Mouse (Mus musculus): ENCODE results near the gene Mthfd1l. TPM values are rescaled to one million over a fixed set of nuclear protein-coding genes. Genes with fewer than 3 reads are reported as not detected.

Mthfd1l gene
- polyA plus RNA-seq, 1 experiment from 2014 or later = 14.6 TPM

- Histone ChIP-seq H3K4me2 (no peak overlapping the region), H3K4me1 (0 out of 2 replicates have a peak, but pooled peaks cover 5% of the 10 kb centered on the region), H3K36me3 (no peaks in the 10 kb centered on the region), H3K9ac (no peak overlapping the region), H3K27ac (no peak overlapping the region), H3K4me3 (replicated peaks) (no peak overlapping the region), H3K27me3 (replicated peaks) (no peaks in the 10 kb centered on the region), H3K9me3 (no peaks in the 10 kb centered on the region)
- 92% methylated on average over 4 of the region's 4 CpGs for WGBS
- no peak for ATAC-seq (ENCODE audit: insufficient read depth, low FRiP score, low read depth)
These were observed 77.3 kb downstream of the Mthfd1l start for GRCm38 (mm10) chr10:4050236-4050635.

- Histone ChIP-seq H3K9me3 (no peaks in the 10 kb centered on the region), H3K4me1 (no peaks in the 10 kb centered on the region), H3K9ac (no peak overlapping the region), H3K27me3 (replicated peaks) (no peaks in the 10 kb centered on the region), H3K36me3 (no peaks in the 10 kb centered on the region), H3K4me3 (replicated peaks) (no peak overlapping the region), H3K27ac (no peak overlapping the region), H3K4me2 (no peak overlapping the region)
- 83% methylated on average over 4 of the region's 4 CpGs for WGBS
- ATAC-seq (ENCODE audit: insufficient read depth, low FRiP score, low read depth) = no peak
These were observed 79.8 kb downstream of the Mthfd1l start for GRCm38 (mm10) chr10:4052711-4053110.

- H3K27me3 ChIP-seq (replicated peaks) = no peaks in the 10 kb centered on the region
- ATAC-seq (ENCODE audit: insufficient read depth, low FRiP score, low read depth) = no peak
- H3K4me1 ChIP-seq = no peaks in the 10 kb centered on the region
- no peaks in the 10 kb centered on the region for H3K36me3 ChIP-seq
- no peak overlapping the region for H3K4me2 ChIP-seq
- no peaks in the 10 kb centered on the region for H3K9me3 ChIP-seq
- 77% methylated on average over 19 of the region's 19 CpGs for WGBS
- no peak overlapping the region for H3K27ac ChIP-seq
- H3K9ac ChIP-seq = no peak overlapping the region
- H3K4me3 ChIP-seq (replicated peaks) = no peak overlapping the region
These were observed 80.6 kb downstream of the Mthfd1l start for GRCm38 (mm10) chr10:4053278-4054061.

DNA sequence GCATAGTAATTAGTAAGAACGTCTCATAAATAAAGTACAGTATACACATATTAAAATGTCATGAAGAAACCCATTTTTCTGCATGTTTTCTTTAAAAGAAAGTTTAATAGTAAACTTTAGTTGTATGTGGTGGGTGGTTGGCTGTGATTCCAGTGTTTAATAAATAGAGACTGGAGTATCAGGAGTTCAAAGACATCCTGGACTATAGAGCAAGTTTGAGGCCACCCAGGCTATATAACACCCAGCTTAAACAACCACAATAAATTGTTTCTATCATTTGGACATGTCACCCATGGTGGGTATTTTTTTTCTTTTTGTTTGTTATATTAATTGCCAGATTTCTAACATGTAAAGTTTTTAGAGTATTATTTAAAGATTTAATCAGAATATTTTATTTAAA, 81.7 kb downstream of the Mthfd1l start:
- H3K4me2 ChIP-seq = no peak overlapping the region
- H3K27ac ChIP-seq = no peak overlapping the region
- no peak overlapping the region for H3K9ac ChIP-seq
- no peaks in the 10 kb centered on the region for H3K27me3 ChIP-seq (replicated peaks)
- 72% methylated on average over 1 of the region's 1 CpGs for WGBS
- ATAC-seq (ENCODE audit: insufficient read depth, low FRiP score, low read depth) = no peak
- H3K9me3 ChIP-seq = no peaks in the 10 kb centered on the region
- H3K4me1 ChIP-seq = no peaks in the 10 kb centered on the region
- no peaks in the 10 kb centered on the region for H3K36me3 ChIP-seq
- no peak overlapping the region for H3K4me3 ChIP-seq (replicated peaks)

GRCm38 (mm10) chr10:4057397-4057796, 84.5 kb downstream of the Mthfd1l start:
- H3K27ac ChIP-seq = no peak overlapping the region
- no peak overlapping the region for H3K4me2 ChIP-seq

DNA sequence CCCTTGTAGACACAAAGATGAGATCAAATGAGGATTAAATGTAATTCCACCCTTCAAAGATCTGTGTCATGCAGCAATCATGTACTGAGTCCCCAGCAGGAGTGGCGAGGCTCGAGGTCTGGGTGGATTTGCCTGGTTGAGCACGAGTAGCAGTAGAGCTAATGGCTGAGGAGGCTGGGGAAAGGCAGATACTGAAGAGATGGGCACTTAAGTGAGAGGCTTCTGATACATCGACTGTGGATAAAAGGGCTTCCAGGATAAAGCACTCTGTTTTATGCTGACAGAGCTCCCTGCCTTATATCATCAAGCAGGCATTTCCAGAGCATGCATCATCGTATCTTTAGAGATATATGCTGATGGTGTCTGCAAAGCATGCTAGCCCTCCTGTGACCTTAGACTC, 84.9 kb downstream of the Mthfd1l start:
- Histone ChIP-seq H3K4me2 (no peak overlapping the region), H3K27ac (no peak overlapping the region), H3K4me3 (replicated peaks) (no peak overlapping the region), H3K9me3 (no peaks in the 10 kb centered on the region), H3K4me1 (peaks cover 5% of the 10 kb centered on the region), H3K9ac (no peak overlapping the region), H3K27me3 (replicated peaks) (no peaks in the 10 kb centered on the region), H3K36me3 (no peaks in the 10 kb centered on the region)
- ATAC-seq (ENCODE audit: insufficient read depth, low FRiP score, low read depth) = no peak
- 69% methylated on average over 5 of the region's 5 CpGs for WGBS

More at GRCm38 (mm10) chr10:4057397-4057796, 84.5 kb downstream of the Mthfd1l start:
- Histone ChIP-seq H3K4me1 (peaks cover 5% of the 10 kb centered on the region), H3K4me3 (replicated peaks) (no peak overlapping the region), H3K36me3 (no peaks in the 10 kb centered on the region), H3K27me3 (replicated peaks) (no peaks in the 10 kb centered on the region), H3K9me3 (no peaks in the 10 kb centered on the region), H3K9ac (no peak overlapping the region)
- 91% methylated on average over 3 of the region's 3 CpGs for WGBS
- ATAC-seq (ENCODE audit: insufficient read depth, low FRiP score, low read depth) = no peak

GRCm38 (mm10) chr10:4061071-4061987, 88.4 kb downstream of the Mthfd1l start:
- no peaks in the 10 kb centered on the region for H3K9me3 ChIP-seq
- 45% methylated on average over 11 of the region's 11 CpGs for WGBS

GRCm38 (mm10) chr10:4063537-4063936, 90.6 kb downstream of the Mthfd1l start:
- Histone ChIP-seq H3K9me3 (no peaks in the 10 kb centered on the region), H3K27me3 (replicated peaks) (no peaks in the 10 kb centered on the region), H3K27ac (no peak overlapping the region), H3K9ac (no peak overlapping the region), H3K4me1 (peaks cover 5% of the 10 kb centered on the region), H3K4me2 (no peak overlapping the region), H3K4me3 (replicated peaks) (no peak overlapping the region), H3K36me3 (no peaks in the 10 kb centered on the region)
- WGBS = 73% methylated on average over 4 of the region's 4 CpGs
- ATAC-seq (ENCODE audit: insufficient read depth, low FRiP score, low read depth) = no peak

More at GRCm38 (mm10) chr10:4061071-4061987, 88.4 kb downstream of the Mthfd1l start:
- H3K4me2 ChIP-seq = no peak overlapping the region
- peaks cover 5% of the 10 kb centered on the region for H3K4me1 ChIP-seq
- H3K36me3 ChIP-seq = no peaks in the 10 kb centered on the region
- H3K9ac ChIP-seq = no peak overlapping the region
- peak overlapping the region; percentile 84 for H3K27ac ChIP-seq
- ATAC-seq (ENCODE audit: insufficient read depth, low FRiP score, low read depth) = peak; percentile 63
- H3K4me3 ChIP-seq (replicated peaks) = no peak overlapping the region
- H3K27me3 ChIP-seq (replicated peaks) = no peaks in the 10 kb centered on the region

- WGBS = 58% methylated on average over 15 of the region's 15 CpGs
- Histone ChIP-seq H3K4me3 (replicated peaks) (no peak overlapping the region), H3K27me3 (replicated peaks) (no peaks in the 10 kb centered on the region), H3K9ac (no peak overlapping the region), H3K36me3 (no peaks in the 10 kb centered on the region), H3K9me3 (no peaks in the 10 kb centered on the region), H3K4me2 (no peak overlapping the region), H3K27ac (peak overlapping the region; percentile 11; the same call in 1 of the 2 replicates), H3K4me1 (peaks cover 5% of the 10 kb centered on the region)
- no peak for ATAC-seq (ENCODE audit: insufficient read depth, low FRiP score, low read depth)
These were observed 92.6 kb downstream of the Mthfd1l start for GRCm38 (mm10) chr10:4065295-4066084.

- WGBS = 79% methylated on average over 7 of the region's 7 CpGs
- H3K4me3 ChIP-seq (replicated peaks) = no peak overlapping the region
- no peaks in the 10 kb centered on the region for H3K36me3 ChIP-seq
- H3K27me3 ChIP-seq (replicated peaks) = no peaks in the 10 kb centered on the region
- no peak overlapping the region for H3K9ac ChIP-seq
- no peaks in the 10 kb centered on the region for H3K9me3 ChIP-seq
- no peaks in the 10 kb centered on the region for H3K4me1 ChIP-seq
- H3K4me2 ChIP-seq = no peak overlapping the region
- no peak for ATAC-seq (ENCODE audit: insufficient read depth, low FRiP score, low read depth)
- no peak overlapping the region for H3K27ac ChIP-seq
These were observed 96.4 kb downstream of the Mthfd1l start for GRCm38 (mm10) chr10:4069258-4069826.

DNA sequence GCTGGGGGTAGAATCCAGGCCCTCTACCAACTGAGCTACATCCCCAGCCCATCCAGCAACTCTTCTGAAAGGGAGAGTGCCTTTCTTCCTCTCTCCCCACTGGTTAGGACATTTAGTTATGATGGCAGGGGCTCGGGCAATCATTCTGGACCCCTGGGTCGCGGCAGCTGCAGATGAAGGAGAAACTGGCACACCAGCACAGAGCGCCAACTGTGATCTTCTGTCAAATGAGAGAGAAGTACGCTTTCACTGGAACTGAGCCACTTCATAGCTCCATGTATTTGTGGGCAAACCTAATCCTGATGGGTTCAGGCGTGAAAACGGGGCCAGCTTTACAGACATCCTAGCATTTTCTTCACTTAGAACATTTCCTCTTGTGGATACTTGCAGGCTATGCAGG, 97.1 kb downstream of the Mthfd1l start:
- H3K27me3 ChIP-seq (replicated peaks) = no peaks in the 10 kb centered on the region
- no peak for ATAC-seq (ENCODE audit: insufficient read depth, low FRiP score, low read depth)
- 95% methylated on average over 7 of the region's 7 CpGs for WGBS
- no peak overlapping the region for H3K4me3 ChIP-seq (replicated peaks)
- no peaks in the 10 kb centered on the region for H3K9me3 ChIP-seq
- no peak overlapping the region for H3K4me2 ChIP-seq
- no peak overlapping the region for H3K27ac ChIP-seq
- no peak overlapping the region for H3K9ac ChIP-seq
- no peaks in the 10 kb centered on the region for H3K4me1 ChIP-seq
- no peaks in the 10 kb centered on the region for H3K36me3 ChIP-seq
